Mouse (Mus musculus) heart, postnatal 36 days (tissue): ENCODE results near the gene Znrf2. TPM values are rescaled to one million over a fixed set of nuclear protein-coding genes. Genes with fewer than 3 reads are reported as not detected.
"Not testable (repeated sequence)": the region's sequence is repeated elsewhere in the genome, so short reads cannot be mapped to it uniquely, and the experiment has no call there.

ENCODE experiments used
- DNase-seq, 2 experiments: peaks; one replicate each; pipeline ENCODE4 v3.0.0; 2021 to 2022
- intact Hi-C: fragments of 180-260 bp; cut with DNase I; formaldehyde crosslinking; loops from one replicate; pipeline ENCODE4 v1.15.1; 2025
- total RNA-seq, 2 experiments: library from RNA; stranded (reverse); gene quantifications; 2 replicates each; pipeline ENCODE4 v1.2.3; 2021

Znrf2 gene
- total RNA-seq, 2 experiments from 2014 or later, result 16.1 to 18.1 TPM

GRCm38 (mm10) chr6:54842041-54842440 lies 25.3 kb downstream of the Znrf2 start:
- DNase-seq, result no peak
- intact Hi-C loops, result no loop called here

- intact Hi-C loops, result no loop called here
- DNase-seq, result no peak
These were observed 31.8 kb downstream of the Znrf2 start for GRCm38 (mm10) chr6:54848546-54848945.

DNA sequence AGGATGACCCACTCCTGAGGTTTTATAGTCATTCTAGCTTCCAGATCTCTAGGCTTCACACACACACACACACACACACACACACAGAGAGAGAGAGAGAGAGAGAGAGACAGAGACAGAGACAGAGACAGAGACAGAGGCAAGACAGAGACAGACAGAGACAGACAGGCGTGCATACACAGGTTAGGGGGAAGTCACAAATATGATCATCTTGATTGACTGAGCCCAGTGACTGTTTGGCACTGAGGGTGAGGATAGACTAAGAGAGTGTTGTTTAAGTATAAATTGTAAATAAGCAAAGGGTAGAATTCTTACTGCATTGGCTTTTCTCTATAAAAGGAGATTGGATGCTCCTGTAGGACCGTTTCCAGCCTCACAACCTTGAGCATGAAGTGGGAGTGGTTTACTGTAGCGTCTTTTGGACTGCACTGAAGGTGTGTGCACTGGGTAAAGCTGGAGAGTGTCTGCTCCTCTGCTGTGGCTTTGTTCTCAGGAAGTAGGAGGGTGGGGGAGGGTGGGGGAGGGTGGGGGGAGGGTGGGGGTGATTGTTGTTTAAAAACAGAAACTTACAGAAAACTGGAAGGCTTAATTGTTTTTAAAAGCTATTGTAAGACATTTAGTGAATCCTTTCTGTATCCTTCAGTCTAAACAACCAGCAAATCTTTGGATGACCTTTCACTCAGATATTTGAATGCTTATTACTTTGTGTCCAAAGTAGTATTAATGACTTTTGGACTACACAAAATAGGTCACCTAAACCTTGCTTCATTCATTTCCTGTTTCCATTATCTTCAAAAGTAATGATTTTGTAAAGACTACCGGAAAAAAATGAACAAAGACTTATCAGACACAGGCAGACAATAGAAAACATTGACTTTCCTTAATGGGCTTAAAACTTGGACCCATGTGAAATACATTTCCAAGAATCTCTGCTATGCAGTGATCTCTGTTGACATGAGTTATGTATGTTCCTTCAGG lies 32.8 kb downstream of the Znrf2 start:
- no peak for DNase-seq
- intact Hi-C loops, result no loop called here

DNA sequence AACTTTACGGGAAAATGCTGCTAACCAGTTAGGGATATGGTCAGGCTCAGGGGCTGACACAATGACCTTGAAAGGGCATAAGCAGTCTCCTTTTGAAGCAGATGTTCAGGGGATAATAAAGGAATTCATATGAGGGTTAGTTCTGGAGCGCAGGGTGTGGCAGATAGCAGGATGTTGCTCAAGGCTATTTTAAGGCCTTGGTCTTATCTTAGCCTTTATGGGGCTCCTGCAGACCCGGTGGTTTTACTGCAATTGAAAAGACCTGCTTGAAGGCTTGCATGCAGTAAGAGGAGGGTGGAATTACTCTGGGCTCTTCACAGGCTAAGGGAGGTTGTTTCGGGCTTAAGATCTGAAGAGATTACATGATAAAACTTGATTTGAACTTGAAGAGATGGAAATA lies 35.1 kb downstream of the Znrf2 start:
- no peak for DNase-seq
- intact Hi-C loops, result no loop called here

DNA sequence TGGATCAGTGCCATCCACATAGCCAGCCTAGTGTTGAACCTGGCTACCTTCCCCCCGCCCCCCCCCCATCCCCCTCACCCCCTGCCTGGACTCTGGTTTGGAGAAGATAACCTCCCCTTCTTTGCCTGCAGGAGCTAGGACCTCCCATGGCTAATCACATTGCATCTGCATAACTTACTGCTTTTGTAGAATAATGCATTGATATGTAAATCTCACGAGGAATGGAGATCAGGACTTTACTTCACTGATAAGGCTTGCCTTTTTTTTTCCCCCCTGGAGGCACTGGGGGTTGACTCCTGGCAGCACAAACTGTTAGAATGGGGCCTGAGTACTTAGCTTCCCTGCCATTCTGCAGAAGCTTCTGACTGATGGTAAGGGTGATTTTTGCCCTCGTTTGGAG lies 36.0 kb downstream of the Znrf2 start:
- DNase-seq, result no peak
- intact Hi-C loops, result no loop called here

DNA sequence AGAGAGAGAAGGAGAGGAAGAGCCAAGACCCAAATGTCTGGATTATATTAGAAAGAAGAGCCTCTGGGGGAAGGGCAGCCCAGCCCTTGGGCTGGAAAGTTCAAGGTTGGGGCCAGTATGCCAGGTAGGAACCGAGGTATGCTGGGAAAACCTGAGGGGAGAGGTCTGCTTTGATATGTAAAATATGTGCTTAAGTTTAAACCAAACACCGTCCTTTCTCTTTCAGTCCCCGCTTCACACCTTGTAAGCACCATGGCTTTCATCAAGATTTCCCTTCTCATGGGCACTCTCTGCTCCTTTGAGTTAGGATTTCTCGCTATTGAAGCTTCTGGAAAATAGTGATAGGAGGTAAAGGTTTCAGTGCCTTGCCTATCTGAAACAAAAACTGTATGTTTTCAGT lies 38.1 kb downstream of the Znrf2 start:
- DNase-seq, result no peak
- intact Hi-C loops, result no loop called here

- intact Hi-C loops, result no loop called here
- DNase-seq, result no peak
These were observed 39.3 kb downstream of the Znrf2 start for GRCm38 (mm10) chr6:54855801-54856583.

DNA sequence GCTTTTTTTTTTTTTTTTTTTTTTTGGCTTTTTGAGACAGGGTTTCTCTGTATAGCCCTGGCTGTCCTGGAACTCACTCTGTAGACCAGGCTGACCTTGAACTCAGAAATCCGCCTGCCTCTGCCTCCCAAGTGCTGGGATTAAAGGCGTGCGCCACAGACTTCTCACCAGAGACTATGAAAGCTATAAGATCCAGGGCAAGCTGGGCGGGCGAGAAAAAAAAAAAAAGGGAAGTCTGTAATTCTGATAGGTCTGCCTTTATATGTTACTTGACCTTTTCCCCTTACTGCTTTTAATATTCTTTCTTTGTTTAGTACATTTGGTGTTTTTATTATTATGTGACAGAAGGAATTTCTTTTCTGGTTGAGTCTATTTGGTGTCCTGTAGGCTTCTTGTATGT lies 42.4 kb downstream of the Znrf2 start:
- intact Hi-C loops, DNase-seq: not testable (repeated sequence)

- intact Hi-C loops, result loop anchor here (2.0 kb wide), 1 partner anchor 25 kb away; no protein-coding TSS in a partner anchor
- DNase-seq, result no peak
These were observed 43.5 kb downstream of the Znrf2 start for GRCm38 (mm10) chr6:54860180-54860579.

- intact Hi-C loops, result no loop called here
- DNase-seq, result no peak
These were observed 50.2 kb downstream of the Znrf2 start for GRCm38 (mm10) chr6:54866731-54867410.

- intact Hi-C loops, result no loop called here
- DNase-seq, result no peak
These were observed 50.7 kb downstream of the Znrf2 start for GRCm38 (mm10) chr6:54867411-54867745.

DNA sequence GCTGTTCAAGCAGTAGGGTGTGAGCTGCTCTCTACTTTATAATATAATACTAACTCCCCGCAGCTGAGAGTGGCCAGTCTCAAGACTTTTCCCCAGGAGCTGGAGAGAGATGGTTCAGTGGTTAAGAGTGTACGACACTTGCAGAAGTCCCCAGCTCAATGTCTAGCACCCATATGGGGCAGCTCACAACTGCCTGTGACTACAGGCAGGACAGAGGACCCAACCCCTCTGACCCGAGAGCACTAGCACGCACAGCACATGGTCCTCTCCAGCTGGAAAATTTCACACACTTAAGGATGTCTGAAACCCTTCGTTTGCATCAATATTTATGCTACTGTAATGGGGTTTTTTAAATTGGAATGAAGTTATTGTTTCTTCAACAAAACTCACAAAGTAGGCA lies 56.3 kb downstream of the Znrf2 start:
- intact Hi-C loops, result no loop called here
- no peak for DNase-seq

- intact Hi-C loops, result loop anchor here (5.0 kb wide), 1 partner anchor 59 kb away; the partner anchor contains the start of gene Znrf2
- DNase-seq, result no peak
These were observed 60.1 kb downstream of the Znrf2 start for GRCm38 (mm10) chr6:54876782-54877181.

DNA sequence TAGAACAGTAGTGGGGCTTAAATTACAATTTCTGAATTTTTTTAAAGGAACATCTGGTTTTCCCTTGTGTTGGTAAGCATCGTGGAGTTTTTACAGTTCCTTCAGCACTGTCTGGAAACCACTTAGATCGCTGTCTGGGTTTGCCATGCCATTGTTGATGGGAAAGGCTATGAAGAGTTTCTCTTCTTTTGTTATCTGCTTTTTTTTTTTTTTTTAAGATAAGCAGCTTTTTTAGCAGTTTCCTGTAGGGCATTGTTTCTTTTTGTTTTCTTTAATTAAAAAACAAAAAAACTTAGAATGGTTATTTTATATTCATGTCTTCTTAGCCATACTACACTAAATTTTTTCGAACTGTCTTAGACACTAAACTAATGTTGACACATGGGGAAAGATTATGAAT lies 60.9 kb downstream of the Znrf2 start:
- intact Hi-C loops, result loop anchor here (5.0 kb wide), 1 partner anchor 60 kb away; the partner anchor contains the start of gene Znrf2
- no peak for DNase-seq

- no peak for DNase-seq
- intact Hi-C loops, result loop anchor here (5.0 kb wide), 1 partner anchor 61 kb away; the partner anchor contains the start of gene Znrf2
These were observed 61.8 kb downstream of the Znrf2 start for GRCm38 (mm10) chr6:54878546-54878945.

DNA sequence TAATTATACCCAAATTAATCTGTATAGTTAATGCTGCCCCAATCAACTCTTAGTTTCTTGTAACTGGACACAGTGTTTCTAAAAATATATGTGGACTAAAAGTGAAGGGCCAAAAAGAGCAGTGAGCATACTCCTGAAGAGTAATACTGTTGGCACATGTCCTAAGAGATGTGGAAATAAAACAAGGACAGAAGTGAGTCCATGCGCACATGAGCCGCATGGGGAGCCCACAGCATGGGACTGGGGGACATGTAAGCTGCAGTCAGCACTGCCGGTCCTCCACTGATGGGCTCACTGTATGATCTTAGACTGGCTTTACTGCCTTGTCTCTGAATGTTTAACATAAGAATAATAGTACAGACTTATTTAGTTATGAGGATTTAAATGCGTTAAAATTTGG lies 63.4 kb downstream of the Znrf2 start:
- DNase-seq, result no peak
- intact Hi-C loops, result no loop called here

- intact Hi-C loops, result no loop called here
- DNase-seq, result no peak
These were observed 66.7 kb downstream of the Znrf2 start for GRCm38 (mm10) chr6:54883424-54883823.

- no peak for DNase-seq
- intact Hi-C loops, result no loop called here
These were observed 69.5 kb downstream of the Znrf2 start for GRCm38 (mm10) chr6:54886195-54886594.

DNA sequence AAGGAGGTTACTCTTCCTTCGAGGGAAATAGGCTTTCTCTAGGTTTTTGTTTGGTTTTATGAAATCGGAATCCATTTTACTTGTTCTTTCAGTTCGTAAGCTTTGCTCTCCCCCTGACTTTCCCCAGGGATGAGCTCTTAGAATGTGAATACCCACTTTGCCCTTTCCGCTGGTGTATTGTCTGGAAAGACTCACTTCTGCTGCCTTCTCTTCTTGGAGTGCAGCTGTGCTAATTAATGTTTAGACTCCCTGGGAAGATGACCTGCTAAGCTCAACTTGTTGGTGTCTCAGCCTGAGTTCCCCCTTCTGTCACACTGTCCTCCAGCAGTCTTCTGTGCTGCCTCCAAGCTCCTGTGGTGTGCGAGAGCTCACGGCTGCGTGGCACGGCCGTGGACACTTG lies 73.5 kb downstream of the Znrf2 start:
- DNase-seq, result no peak
- intact Hi-C loops, result loop anchor here (5.0 kb wide), 1 partner anchor 183 kb away; no protein-coding TSS in a partner anchor

DNA sequence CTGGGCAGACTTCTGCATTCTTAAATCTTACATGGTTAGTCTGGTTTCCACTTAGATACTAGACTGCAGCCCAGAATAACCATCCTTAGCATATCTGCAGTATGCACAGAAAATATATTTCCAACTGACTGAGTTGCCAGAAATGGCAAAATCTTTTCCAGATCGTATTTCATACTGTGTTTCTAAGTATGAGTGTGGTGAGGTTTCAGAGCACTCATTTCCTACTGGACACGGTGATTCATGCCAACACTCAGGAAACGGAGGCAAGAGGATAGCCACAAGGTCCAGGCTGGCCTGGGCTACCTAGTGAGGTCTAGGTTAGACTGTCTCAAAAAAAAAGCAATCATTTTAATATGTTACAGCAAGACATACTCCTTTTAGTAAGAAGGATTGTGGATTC lies 74.7 kb downstream of the Znrf2 start:
- intact Hi-C loops, result loop anchor here (5.0 kb wide), 1 partner anchor 184 kb away; no protein-coding TSS in a partner anchor
- no peak for DNase-seq

DNA sequence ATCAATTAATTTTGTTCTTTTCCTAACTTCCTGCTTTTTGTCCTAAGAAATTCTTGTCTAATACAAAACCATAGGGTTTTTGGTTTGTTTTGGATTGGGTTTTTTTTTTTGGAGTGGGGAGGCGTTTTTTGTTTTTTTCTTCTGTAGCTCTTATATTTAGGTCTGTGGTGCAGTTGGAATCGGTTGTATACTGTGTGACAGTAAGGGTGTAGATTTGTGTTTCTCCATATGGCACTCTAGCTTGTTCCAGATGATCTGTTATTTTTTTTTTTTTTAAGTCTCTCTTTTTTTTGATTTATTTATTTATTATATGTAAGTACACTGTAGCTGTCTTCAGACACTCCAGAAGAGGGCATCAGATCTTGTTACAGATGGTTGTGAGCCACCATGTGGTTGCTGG lies 83.5 kb downstream of the Znrf2 start:
- intact Hi-C loops, result loop anchor here (5.0 kb wide), 1 partner anchor 83 kb away; the partner anchor contains the start of gene Znrf2
- DNase-seq, result no peak
